Mouse (Mus musculus): Measurements from ENCODE around the gene Itga4.
A peak's percentile ranks its signal among the peaks of the same experiment; 100 is the strongest.

Itga4 gene

GRCm38 (mm10) chr2:79343115-79343514 is 87.9 kb downstream of the Itga4 start:
- no peak for ATAC-seq (ENCODE audit: insufficient number of reproducible peaks, low FRiP score, low TSS enrichment)

GRCm38 (mm10) chr2:79351179-79352099 is 96.2 kb downstream of the Itga4 start:
- no peak for ATAC-seq (ENCODE audit: insufficient number of reproducible peaks, low FRiP score, low TSS enrichment)

DNA sequence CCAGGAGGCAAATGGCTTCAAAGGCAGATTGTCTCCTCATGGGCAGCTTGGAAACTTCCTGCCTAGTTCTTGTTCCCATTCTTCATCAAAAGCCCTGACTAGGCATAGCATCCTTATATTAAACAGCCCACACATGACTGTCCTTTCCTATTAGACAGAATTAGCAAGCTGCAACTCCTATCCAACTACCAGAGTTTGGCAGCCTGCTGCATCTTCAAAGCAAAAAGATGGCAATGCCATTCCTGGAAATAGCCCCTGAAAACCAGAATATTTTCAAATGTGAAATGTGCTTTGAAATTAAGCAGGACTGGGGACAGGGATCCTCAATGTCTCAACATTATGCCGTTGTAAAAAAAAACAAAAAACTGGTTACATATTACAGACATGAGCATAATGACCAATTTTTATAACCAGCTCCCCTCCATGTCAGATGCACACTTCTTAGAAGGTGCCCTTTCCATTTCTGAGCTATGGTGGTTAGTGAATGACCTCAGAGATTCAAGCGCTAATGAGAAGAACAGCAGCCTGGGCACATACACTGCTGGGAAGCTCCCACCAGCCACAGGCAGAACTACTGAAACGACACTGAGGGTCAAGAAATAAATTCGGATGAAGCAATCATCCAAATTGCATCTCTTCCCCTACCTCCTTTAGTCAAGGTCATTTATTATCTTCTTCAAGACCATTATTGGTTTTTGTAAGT is 97.0 kb downstream of the Itga4 start:
- no peak for ATAC-seq (ENCODE audit: insufficient number of reproducible peaks, low FRiP score, low TSS enrichment)

- no peak for ATAC-seq (ENCODE audit: insufficient number of reproducible peaks, low FRiP score, low TSS enrichment)
Measured at GRCm38 (mm10) chr2:79354773-79355172, 99.5 kb downstream of the Itga4 start.

DNA sequence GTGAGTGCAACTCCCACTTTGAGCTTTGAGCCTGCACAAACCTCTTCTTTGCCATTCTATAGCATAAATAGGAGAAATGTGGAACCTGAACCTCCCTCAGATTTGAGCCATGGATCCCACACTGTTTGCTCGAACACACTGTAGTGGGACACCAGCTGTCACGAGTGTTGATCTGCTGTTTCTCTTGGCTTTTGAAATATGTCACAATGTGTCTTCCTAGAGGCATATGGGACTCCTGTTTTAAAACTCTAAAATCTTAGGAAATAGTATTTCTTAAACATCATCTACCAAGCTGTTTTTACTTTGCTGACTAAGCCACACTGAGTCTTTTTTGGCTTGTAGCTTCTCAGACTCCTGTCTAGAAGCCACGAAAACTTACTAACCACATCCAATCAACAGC is 102.6 kb downstream of the Itga4 start:
- no peak for ATAC-seq (ENCODE audit: insufficient number of reproducible peaks, low FRiP score, low TSS enrichment)

- no peak for ATAC-seq (ENCODE audit: insufficient number of reproducible peaks, low FRiP score, low TSS enrichment)
Measured at GRCm38 (mm10) chr2:79362029-79362428, 106.8 kb downstream of the Itga4 start.

GRCm38 (mm10) chr2:79363920-79364319 is 108.7 kb downstream of the Itga4 start:
- no peak for ATAC-seq (ENCODE audit: insufficient number of reproducible peaks, low FRiP score, low TSS enrichment)

GRCm38 (mm10) chr2:79367451-79368450 is 112.5 kb downstream of the Itga4 start:
- ATAC-seq (ENCODE audit: insufficient number of reproducible peaks, low FRiP score, low TSS enrichment): peak; percentile 42

DNA sequence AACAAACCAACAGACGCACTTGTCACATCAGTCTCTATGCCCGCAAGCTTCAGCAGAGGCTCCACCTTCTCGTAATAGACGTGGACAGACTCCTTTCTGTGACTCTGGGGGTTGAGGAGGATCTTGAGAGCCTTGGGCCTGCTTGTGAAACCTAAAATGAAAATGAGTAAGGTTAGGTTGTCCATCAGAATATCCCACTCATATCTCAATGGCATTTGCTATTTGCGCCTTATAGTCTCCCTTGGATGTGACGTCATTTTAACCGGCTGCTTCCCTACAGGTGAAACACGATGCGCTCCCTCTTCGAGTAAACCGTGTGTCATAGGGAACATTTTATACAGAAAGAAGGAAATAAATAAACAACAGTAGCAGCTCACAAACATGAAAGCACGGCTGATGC is 113.4 kb downstream of the Itga4 start:
- no peak for ATAC-seq (ENCODE audit: insufficient number of reproducible peaks, low FRiP score, low TSS enrichment)

DNA sequence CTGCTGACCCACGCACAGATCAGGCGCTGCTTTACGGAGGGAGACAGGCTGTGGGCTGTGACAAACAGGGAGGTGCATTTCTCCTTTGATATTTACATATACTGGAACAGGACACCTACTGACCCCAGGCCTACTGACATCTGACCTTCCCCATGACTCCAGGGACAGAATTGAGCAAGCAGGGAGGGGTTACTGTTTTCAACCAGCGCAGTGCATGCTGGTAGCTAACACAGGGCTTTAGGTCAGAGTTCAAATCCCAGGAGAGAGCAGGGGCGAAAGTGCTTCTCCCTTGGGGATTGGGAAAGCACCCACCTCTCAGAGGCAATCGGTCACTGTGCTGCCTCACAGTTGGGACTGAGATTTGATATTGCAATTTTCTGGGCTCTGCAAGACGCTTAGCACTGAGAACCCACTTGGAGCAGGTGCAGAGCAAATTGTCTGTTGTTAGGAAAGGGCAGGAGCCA is 113.9 kb downstream of the Itga4 start:
- no peak for ATAC-seq (ENCODE audit: insufficient number of reproducible peaks, low FRiP score, low TSS enrichment)

DNA sequence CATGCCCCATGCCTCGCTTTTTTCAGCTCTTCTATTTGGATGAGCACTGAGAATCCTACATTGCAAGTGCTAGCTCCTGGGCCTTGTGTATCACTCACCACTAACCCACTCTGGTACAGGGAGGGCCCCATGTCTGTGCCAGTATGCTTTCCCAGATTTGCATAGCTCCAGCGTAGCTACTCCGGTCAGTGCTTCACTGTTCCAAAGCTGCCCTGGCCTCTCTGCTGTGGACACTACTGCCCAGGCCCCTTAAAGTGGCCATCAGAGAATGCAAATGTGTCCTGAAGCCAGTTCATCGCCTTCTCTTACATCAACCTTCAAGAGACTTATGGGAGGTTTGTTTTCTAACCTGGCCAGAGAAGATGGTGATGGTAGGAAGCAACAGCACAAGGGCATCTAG is 114.7 kb downstream of the Itga4 start:
- no peak for ATAC-seq (ENCODE audit: insufficient number of reproducible peaks, low FRiP score, low TSS enrichment)

GRCm38 (mm10) chr2:79370711-79371312 is 115.6 kb downstream of the Itga4 start:
- ATAC-seq (ENCODE audit: insufficient number of reproducible peaks, low FRiP score, low TSS enrichment): no peak

DNA sequence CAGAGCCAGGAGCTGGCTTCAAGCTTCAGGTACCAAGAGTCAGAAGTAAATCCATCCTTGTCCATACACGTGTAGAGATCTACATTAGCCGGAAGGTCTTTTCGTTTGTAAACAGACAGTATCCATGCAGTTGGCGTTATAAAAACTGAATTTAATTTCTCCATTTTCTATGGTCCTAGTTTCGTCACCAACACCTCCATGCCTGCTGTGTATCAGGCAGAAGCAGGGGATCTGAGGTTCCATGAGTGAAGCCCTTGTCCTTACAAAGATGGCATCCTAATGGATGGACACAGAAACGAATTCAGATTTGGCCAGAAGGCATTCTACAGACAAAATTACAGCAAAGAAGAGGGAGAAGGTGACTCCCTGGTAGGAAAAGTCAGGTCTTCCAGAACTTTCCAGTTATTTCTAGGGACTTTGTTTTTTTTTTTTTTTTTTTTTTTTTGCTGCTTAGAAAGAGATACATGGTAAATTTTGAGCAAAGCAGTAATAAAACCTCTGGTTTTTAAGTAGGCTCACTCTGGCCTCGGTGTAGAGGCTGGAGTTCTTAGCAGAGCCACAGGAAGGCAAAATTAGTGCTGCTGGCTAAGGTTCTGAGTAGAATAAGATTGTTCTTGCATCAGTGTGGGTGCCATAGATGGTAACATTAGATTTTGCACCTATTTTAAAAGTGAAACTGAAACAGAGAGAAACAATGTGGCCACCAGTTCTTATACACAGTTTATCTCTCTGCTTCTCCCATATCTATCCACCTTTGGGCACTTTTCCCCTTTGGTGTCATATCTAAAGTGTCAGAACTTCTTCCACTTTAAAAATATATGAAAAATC is 116.3 kb downstream of the Itga4 start:
- ATAC-seq (ENCODE audit: insufficient number of reproducible peaks, low FRiP score, low TSS enrichment): no peak

- ATAC-seq (ENCODE audit: insufficient number of reproducible peaks, low FRiP score, low TSS enrichment): no peak
Measured at GRCm38 (mm10) chr2:79372154-79372467, 116.9 kb downstream of the Itga4 start.

DNA sequence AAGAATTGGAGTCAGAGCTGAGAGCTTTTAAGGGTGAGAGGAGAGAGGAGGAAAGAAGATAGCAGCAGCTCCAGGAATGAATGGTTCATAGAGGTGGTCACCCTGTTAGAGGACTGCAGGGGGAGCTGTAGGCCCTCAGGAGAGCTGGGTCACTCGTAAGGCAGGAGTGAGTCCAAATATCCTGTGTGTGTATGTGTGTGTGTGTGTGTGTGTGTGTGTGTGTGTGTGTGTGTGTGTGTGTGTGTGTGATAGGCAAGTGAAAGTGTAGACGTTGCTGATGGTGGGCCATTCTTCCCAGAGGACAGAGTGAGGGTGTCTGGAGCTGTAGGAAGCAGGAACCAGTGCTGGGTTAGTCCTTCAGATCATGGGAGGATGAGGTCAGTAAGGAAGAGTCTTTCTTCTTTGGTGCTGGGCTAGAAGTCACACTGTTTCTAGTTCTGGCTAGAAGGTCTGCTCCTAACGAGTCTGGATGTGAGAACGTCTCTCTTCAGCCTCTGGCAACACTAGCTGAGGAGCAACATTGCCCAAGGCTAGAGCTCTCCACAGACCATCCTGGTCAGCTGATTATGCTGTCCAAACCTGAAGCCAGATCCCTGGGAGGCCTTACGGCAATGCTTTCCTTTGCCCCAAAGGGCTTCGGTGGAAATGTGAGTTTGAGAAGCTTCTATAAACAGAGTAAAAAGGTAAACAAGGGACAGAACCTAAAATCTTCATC is 117.4 kb downstream of the Itga4 start:
- ATAC-seq (ENCODE audit: insufficient number of reproducible peaks, low FRiP score, low TSS enrichment): peak; percentile 84

DNA sequence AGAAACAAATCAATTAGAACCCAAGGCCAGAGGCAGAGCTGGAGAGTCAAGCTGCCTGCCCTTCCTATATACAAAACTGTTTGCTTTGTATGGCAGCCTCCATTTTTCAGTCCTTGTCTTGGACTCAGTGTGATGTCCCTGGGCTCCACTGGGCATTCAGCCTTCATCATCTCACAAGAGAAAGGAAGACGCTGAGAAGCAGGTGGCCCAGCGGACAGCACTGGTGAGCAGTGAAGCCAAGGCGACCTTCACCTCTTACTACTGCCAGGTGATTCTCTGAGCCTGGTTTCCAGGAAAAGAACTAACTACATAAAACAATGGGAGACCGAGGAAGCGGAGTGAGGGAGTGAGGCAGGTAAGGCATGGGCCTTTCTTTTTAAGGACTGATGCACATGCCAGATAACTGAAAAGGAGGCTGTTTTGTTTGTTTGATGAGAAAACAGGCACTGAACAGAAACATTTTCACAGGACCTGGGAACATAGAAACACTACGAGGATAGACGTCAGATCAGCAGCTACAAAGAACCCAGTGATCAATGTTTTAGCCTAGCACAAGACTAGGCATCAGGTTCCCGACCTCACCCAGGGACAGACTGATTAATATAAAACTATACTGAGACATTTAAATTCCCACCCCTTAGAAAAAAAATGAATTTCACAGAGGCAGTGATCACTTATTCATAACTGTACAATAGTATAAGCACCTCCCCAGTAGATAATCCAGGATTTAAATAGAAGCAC is 123.3 kb downstream of the Itga4 start:
- peak; percentile 75 for ATAC-seq (ENCODE audit: insufficient number of reproducible peaks, low FRiP score, low TSS enrichment)

DNA sequence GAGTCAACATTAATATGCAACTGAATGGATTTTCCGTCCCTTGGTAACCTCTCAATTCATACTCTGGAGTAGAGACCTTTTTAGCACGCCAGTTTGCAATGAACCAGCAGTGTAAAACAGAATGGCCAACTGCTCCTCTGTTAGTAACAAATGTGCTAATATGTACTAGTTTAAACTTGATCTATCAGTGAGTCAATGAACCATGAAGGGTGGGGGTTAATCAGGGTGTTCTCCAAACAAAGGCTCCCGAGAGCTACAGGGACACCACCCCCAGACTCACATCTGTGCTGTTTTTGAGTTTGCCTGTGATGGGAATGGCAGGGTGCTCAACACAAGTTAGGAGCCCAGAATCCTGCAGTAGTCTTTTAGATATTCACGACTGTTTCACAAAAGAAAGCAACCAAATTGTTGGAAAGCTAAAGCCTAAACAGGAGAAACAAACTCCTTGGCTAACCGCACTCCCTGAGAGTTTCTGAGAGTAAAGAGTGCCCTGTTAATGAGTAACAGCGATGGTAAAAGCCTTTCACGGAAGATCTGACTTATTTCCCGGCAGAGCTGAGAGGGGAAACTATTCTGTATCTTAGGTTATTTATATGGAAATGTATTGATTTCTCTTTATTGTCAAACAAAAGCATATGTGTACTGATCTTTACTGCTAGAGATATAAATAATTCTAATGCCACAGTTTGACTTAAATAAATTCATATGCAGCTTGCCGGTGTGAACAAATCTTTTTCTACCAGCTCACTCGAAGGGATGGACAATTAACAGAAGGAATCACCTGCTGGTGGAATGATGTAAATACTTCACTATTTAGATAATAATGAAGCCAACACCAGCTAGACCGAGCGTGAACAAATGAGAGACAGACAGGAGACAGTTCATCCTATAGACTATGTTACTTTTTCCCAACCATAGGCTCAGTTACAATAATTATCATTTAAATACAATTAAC is 124.1 kb downstream of the Itga4 start:
- no peak for ATAC-seq (ENCODE audit: insufficient number of reproducible peaks, low FRiP score, low TSS enrichment)
